Mouse (Mus musculus): ENCODE measurements around the gene Eif4h. TPM values are rescaled to one million over a fixed set of nuclear protein-coding genes. Genes with fewer than 3 reads are reported as not detected.

The Eif4h gene
- total RNA-seq, 2 experiments from 2014 or later: 250 to 262 TPM

Small RNAs within 50 kb of the gene (microRNA-seq; reads per million reads assigned to microRNA genes)
- gene Mir7228: 0 to 0.69 reads per million in 2 experiments

Other genes with a start within 250 kb of the Eif4h start
- gene Gtf2ird1, start 182.8 kb downstream of the Eif4h start, total RNA-seq (2021): 10 to 100 TPM; 59.8 to 60.3 TPM
- 10 to 100 TPM; 13.0 to 14.2 TPM for gene Clip2, start 87.1 kb downstream of the Eif4h start, total RNA-seq (2021)
- not detected for gene Syna, start 79.3 kb downstream of the Eif4h start, total RNA-seq (2021)
- gene Rfc2, start 58.1 kb downstream of the Eif4h start, total RNA-seq (2021): 10 to 100 TPM; 75.2 to 78.2 TPM
- gene Lat2, start 24.5 kb downstream of the Eif4h start, total RNA-seq (2021): 1 to 10 TPM; 2.9 to 4.3 TPM
- gene Limk1, start 49.1 kb upstream of the Eif4h start, total RNA-seq (2021): 10 to 100 TPM; 13.5 to 14.9 TPM
- gene Eln, start 107.8 kb upstream of the Eif4h start, total RNA-seq (2021): 1,000 to 10,000 TPM in 1 of 2 experiments, 100 to 1,000 TPM in 1; 932 to 1,129 TPM